Mouse (Mus musculus): ENCODE measurements at regions not wholly inside any gene's neighbourhood (a gene's known extent, or its start where the extent isn't known, plus 50 kb on each side); places are given as distances from the start of the nearest gene placed in this dataset.
A peak's percentile ranks its signal among the peaks of the same experiment; 100 is the strongest.

- no peak for TF ChIP-seq CHD2 (IDR thresholded peaks at IDR 0.05; ENCODE audit: low read length)
- TF ChIP-seq NELFE (IDR thresholded peaks at IDR 0.05; ENCODE audit: low read depth, low read length): no peak
- no peak for TF ChIP-seq MAZ (IDR thresholded peaks at IDR 0.05; ENCODE audit: low read depth, low read length)
- no peak for TF ChIP-seq SIN3A (IDR thresholded peaks at IDR 0.05; ENCODE audit: low read length)
- TF ChIP-seq E2F4 (IDR thresholded peaks at IDR 0.05; ENCODE audit: borderline replicate concordance, low read depth, low read length): no peak
- no peak for TF ChIP-seq USF2 (IDR thresholded peaks at IDR 0.05; ENCODE audit: borderline replicate concordance in 1 of 2, insufficient read depth in 1 of 2, low read depth in 1 of 2, low read length in 2 of 2)
- TF ChIP-seq ZNF384 (IDR thresholded peaks at IDR 0.05; ENCODE audit: low read depth, low read length): no peak
- no peak for TF ChIP-seq BHLHE40 (IDR thresholded peaks at IDR 0.05; ENCODE audit: borderline replicate concordance, low read depth, low read length)
- no peak for TF ChIP-seq ZKSCAN1 (IDR thresholded peaks at IDR 0.05; ENCODE audit: low read depth, low read length)
- no peak for TF ChIP-seq MYB (IDR thresholded peaks at IDR 0.05; ENCODE audit: low read depth, low read length)
- no peak for TF ChIP-seq CTCF (IDR thresholded peaks at IDR 0.05 in 2 of 3, conservative IDR thresholded peaks at IDR 0.05 in 1 of 3; ENCODE audit: control insufficient read depth in 1 of 3, insufficient read depth in 1 of 3, low read depth in 2 of 3, low read length in 3 of 3, poor library complexity in 1 of 3, severe bottlenecking in 1 of 3)
- TF ChIP-seq ELF1 (IDR thresholded peaks at IDR 0.05; ENCODE audit: low read depth, low read length): no peak
- no peak for TF ChIP-seq JUND (IDR thresholded peaks at IDR 0.05; ENCODE audit: low read depth, low read length)
- Histone ChIP-seq H3K27me3 (ENCODE audit: control insufficient read depth in 1 of 2, insufficient read depth in 2 of 2, low read length in 2 of 2) (no peaks in the 10 kb centered on the region), H3K9me3 (replicated peaks; ENCODE audit: insufficient read depth, low read length) (no peaks in the 10 kb centered on the region), H3K36me3 (ENCODE audit: control insufficient read depth in 1 of 2, insufficient read depth in 2 of 2, low read length in 2 of 2) (no peaks in the 10 kb centered on the region), H3K9ac (ENCODE audit: control insufficient read depth, low read depth, low read length, poor library complexity, severe bottlenecking) (no peak overlapping the region), H3K79me2 (ENCODE audit: control insufficient read depth, insufficient read depth, low read length, poor library complexity) (no peaks in the 10 kb centered on the region), H3K27ac (ENCODE audit: control insufficient read depth, low read depth, low read length) (no peak overlapping the region), H3K4me1 (ENCODE audit: control insufficient read depth in 1 of 2, insufficient read depth in 2 of 2, low read length in 2 of 2) (no peaks in the 10 kb centered on the region), H3K4me3 (ENCODE audit: control insufficient read depth in 1 of 2, insufficient read depth in 1 of 2, low read depth in 2 of 2, low read length in 2 of 2) (no peak overlapping the region)
- no peak for DNase-seq (ENCODE audit: low read depth, low spot score)
These were observed 669.4 kb upstream of the Tbl1xr1 start for GRCm38 (mm10) chr3:21407077-21407476.

GRCm38 (mm10) chr3:21412010-21412409 lies 664.4 kb upstream of the Tbl1xr1 start:
- H3K4me3 ChIP-seq (ENCODE audit: control insufficient read depth in 1 of 2, insufficient read depth in 1 of 2, low read depth in 2 of 2, low read length in 2 of 2): no peak overlapping the region
- H3K27ac ChIP-seq (ENCODE audit: control insufficient read depth, low read depth, low read length): no peak overlapping the region
- H3K4me1 ChIP-seq (ENCODE audit: control insufficient read depth in 1 of 2, insufficient read depth in 2 of 2, low read length in 2 of 2): no peaks in the 10 kb centered on the region
- no peaks in the 10 kb centered on the region for H3K79me2 ChIP-seq (ENCODE audit: control insufficient read depth, insufficient read depth, low read length, poor library complexity)
- DNase-seq (ENCODE audit: low read depth, low spot score): peak; percentile 6
- H3K9me3 ChIP-seq (replicated peaks; ENCODE audit: insufficient read depth, low read length): no peaks in the 10 kb centered on the region
- TF ChIP-seq ELF1 (IDR thresholded peaks at IDR 0.05; ENCODE audit: low read depth, low read length): no peak
- no peak for TF ChIP-seq TAL1 (IDR thresholded peaks at IDR 0.05; ENCODE audit: low read length)
- TF ChIP-seq HCFC1 (IDR thresholded peaks at IDR 0.05; ENCODE audit: low read depth, low read length): no peak
- no peak for TF ChIP-seq USF1 (IDR thresholded peaks at IDR 0.05; ENCODE audit: low read depth, low read length)
- no peak for TF ChIP-seq CTCF (IDR thresholded peaks at IDR 0.05 in 2 of 3, conservative IDR thresholded peaks at IDR 0.05 in 1 of 3; ENCODE audit: control insufficient read depth in 1 of 3, insufficient read depth in 1 of 3, low read depth in 2 of 3, low read length in 3 of 3, poor library complexity in 1 of 3, severe bottlenecking in 1 of 3)
- TF ChIP-seq SMC3 (IDR thresholded peaks at IDR 0.05; ENCODE audit: low read depth, low read length): no peak
- TF ChIP-seq MXI1 (IDR thresholded peaks at IDR 0.05; ENCODE audit: low read depth, low read length): no peak
- TF ChIP-seq POLR2AphosphoS2 (IDR thresholded peaks at IDR 0.05; ENCODE audit: low read length): no peak
- H3K27me3 ChIP-seq (ENCODE audit: control insufficient read depth in 1 of 2, insufficient read depth in 2 of 2, low read length in 2 of 2): no peaks in the 10 kb centered on the region
- H3K36me3 ChIP-seq (ENCODE audit: control insufficient read depth in 1 of 2, insufficient read depth in 2 of 2, low read length in 2 of 2): no peaks in the 10 kb centered on the region
- no peak overlapping the region for H3K9ac ChIP-seq (ENCODE audit: control insufficient read depth, low read depth, low read length, poor library complexity, severe bottlenecking)

Measured in MEL (cell line).